Mouse (Mus musculus): ENCODE measurements around the gene Sez6l2. TPM values are rescaled to one million over a fixed set of nuclear protein-coding genes. Genes with fewer than 3 reads are reported as not detected.
A peak's percentile ranks its signal among the peaks of the same experiment; 100 is the strongest.

Sez6l2 gene
- polyA plus RNA-seq, 1 experiment from 2014 or later = 0.68 TPM

DNA sequence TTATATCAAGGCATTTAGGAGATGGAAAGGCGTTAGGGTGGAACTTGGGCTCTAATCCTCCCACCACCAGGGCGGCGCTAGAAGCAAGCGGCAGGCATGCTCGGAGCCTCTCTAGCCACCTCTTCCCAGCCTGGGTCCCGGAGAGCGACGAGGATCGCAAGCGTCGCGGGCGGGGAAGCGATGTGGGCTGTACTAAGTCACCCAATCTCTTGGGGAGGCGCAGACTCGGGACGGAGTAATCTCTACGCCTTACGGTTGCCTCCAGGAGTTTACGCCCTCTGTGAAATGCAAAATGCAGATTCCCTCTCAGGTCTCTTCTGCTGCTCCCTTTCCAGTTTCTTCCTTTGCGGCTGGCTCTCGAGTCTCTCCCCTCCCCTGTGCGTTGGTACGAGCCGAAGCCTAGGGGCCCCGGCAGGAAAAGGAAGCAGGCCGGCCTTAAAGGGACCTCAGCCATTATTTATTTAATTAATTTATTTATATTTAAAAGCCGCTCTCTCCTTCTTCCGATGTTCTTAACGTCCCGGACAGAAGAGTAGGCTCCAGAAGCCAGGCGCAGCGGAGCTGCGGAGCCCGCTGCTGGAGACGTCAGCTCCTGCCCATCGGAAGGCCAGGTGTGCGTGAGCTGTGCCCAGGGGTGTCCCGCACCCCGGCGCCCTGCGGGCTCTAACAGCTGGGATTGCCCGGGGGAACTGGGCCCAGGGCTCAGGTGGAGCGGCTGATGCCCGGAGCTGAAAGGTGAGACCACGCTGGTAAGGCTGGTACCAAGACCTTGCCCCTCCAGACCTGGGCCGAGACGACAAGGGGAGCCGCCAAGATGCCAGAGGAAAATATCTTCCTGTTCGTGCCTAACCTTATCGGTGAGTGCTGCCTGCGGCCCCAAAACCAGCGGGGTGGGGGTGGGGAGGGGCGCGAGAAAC is 25.8 kb downstream of the Sez6l2 start, which contains the start of gene Cdiptos:
Gene Cdiptos, minus strand, starts transcription at position 149 of the 917 bp plus-strand sequence.
- TF ChIP-seq CTCF (IDR thresholded peaks at IDR 0.05; ENCODE audit: low read depth) = peak; percentile 98
- Histone ChIP-seq H3K27me3 (ENCODE audit: insufficient read depth, low read length) (no peaks in the 10 kb centered on the region), H3K4me3 (ENCODE audit: low read depth, low read length) (peak within 1 kb of the TSS; percentile 94), H3K9ac (peak within 1 kb of the TSS; percentile 97), H3K9me3 (ENCODE audit: low read depth, low read length) (no peaks in the 10 kb centered on the region), H3K36me3 (ENCODE audit: insufficient read depth) (peaks cover 28% of the 10 kb centered on the region), H3K4me1 (ENCODE audit: insufficient read depth) (no peaks in the 10 kb centered on the region), H3K27ac (ENCODE audit: low read depth) (peak within 1 kb of the TSS; percentile 97), H3K4me2 (peak within 1 kb of the TSS; percentile 67)
- peak; percentile 98 for DNase-seq
- ATAC-seq (ENCODE audit: insufficient read depth) = peak; percentile 98
- WGBS = under 1% methylated on average over 55 of the region's 55 CpGs

DNA sequence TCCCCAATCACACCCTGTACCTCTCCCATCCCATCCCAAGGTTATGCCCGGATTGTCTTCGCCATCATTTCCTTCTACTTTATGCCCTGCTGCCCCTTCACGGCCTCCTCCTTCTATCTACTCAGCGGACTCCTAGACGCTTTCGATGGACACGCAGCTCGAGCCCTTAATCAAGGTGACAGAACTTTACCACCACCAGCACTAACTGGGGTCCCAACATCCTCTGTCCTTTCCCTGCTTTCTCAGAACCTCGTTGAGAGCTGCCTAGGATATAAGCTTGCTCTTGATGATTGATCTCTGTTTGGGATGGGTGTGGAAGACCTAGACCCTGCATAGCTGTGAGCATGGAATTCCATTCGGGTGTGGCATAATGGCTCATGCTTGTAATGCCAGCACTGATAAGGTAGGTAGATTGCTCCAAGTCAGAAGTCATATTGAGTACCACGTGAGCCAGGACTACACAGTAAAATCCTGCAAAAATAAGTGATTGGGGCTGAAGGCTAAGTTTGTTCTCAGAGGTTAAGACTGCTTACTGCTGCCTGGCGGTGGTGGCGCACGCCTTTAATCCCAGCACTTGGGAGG is 26.6 kb downstream of the Sez6l2 start:
- Histone ChIP-seq H3K36me3 (ENCODE audit: insufficient read depth) (peaks cover 28% of the 10 kb centered on the region), H3K27ac (ENCODE audit: low read depth) (no peak overlapping the region), H3K4me1 (ENCODE audit: insufficient read depth) (no peaks in the 10 kb centered on the region), H3K4me2 (peak overlapping the region; percentile 67), H3K4me3 (ENCODE audit: low read depth, low read length) (peak overlapping the region; percentile 94), H3K9me3 (ENCODE audit: low read depth, low read length) (no peaks in the 10 kb centered on the region), H3K9ac (peak overlapping the region; percentile 97), H3K27me3 (ENCODE audit: insufficient read depth, low read length) (no peaks in the 10 kb centered on the region)
- 20% methylated on average over 14 of the region's 14 CpGs for WGBS
- ATAC-seq (ENCODE audit: insufficient read depth) (peak; percentile 1; the same call in 1 of the 2 replicates), DNase-seq (no peak)
- TF ChIP-seq CTCF (IDR thresholded peaks at IDR 0.05; ENCODE audit: low read depth) = no peak

DNA sequence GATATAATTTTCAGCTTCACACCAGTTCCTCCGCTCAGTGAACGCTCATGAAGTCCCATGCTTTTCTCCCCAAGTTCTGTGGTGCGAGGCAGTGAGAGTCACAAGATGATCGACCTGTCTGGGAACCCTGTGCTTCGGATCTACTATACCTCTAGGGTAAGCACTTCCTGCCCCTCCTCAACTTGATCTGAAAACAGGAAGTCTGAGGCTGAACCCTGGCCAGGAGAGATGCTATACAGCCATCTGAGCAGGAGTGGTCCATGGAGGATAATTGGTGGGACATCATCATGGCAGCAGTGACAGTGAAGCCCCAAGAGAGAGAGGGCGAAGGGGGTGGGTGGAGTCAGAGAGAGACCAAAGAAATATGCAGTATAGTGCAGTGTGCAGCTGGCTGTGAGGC is 28.5 kb downstream of the Sez6l2 start:
- no peak for ATAC-seq (ENCODE audit: insufficient read depth)
- 86% methylated on average over 6 of the region's 6 CpGs for WGBS
- Histone ChIP-seq H3K27ac (ENCODE audit: low read depth) (no peak overlapping the region), H3K27me3 (ENCODE audit: insufficient read depth, low read length) (no peaks in the 10 kb centered on the region), H3K4me2 (no peak overlapping the region), H3K9me3 (ENCODE audit: low read depth, low read length) (no peaks in the 10 kb centered on the region), H3K4me3 (ENCODE audit: low read depth, low read length) (no peak overlapping the region), H3K9ac (no peak overlapping the region), H3K4me1 (ENCODE audit: insufficient read depth) (no peaks in the 10 kb centered on the region), H3K36me3 (ENCODE audit: insufficient read depth) (peaks cover 28% of the 10 kb centered on the region)
- no peak for TF ChIP-seq CTCF (IDR thresholded peaks at IDR 0.05; ENCODE audit: low read depth)
- no peak for DNase-seq

DNA sequence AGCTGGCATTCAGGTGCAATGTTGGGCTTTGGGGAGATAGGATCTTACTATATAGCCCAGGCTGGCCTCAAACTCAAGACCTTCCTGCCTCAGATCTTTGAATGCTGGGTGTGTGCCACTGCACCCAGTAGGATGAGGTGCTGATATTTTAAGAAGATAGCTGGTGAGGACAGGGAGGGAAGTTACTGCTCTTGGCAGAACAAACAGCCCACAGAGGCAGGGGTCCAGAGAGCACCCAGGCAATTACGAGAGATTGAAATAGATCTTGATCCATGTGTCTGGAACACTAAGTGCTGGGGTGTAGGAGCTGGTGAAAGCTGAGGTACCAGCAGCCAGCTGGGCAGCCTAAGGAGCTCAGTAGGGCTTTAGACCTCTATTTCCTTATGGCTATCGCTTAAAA is 31.2 kb downstream of the Sez6l2 start:
- no peak for ATAC-seq (ENCODE audit: insufficient read depth)

DNA sequence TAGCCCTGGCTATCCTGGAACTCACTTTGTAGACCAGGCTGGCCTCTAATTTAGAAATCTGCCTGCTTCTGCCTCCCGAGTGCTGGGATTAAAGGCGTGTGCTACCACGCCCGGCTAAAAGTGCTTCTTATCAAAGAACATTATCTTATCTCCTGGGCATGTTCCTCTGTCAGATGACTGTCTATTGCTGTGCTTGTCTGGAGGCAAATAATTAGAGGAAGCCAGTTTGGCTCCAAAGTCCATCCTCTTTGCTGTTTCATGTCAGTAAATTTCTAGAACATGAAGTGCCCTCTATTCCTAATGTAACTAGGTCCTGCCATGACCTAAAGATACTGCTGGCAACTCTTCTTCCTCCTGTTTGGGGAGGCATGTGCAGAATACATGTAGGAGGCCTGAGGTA is 31.7 kb downstream of the Sez6l2 start:
- H3K27me3 ChIP-seq (ENCODE audit: insufficient read depth, low read length) = no peaks in the 10 kb centered on the region
- no peak overlapping the region for H3K27ac ChIP-seq (ENCODE audit: low read depth)
- no peak overlapping the region for H3K4me2 ChIP-seq
- no peak for TF ChIP-seq CTCF (IDR thresholded peaks at IDR 0.05; ENCODE audit: low read depth)
- ATAC-seq (ENCODE audit: insufficient read depth) = no peak
- DNase-seq = no peak
- H3K4me1 ChIP-seq (ENCODE audit: insufficient read depth) = no peaks in the 10 kb centered on the region
- 66% methylated on average over 4 of the region's 4 CpGs for WGBS
- no peaks in the 10 kb centered on the region for H3K9me3 ChIP-seq (ENCODE audit: low read depth, low read length)
- H3K9ac ChIP-seq = no peak overlapping the region
- peaks cover 28% of the 10 kb centered on the region for H3K36me3 ChIP-seq (ENCODE audit: insufficient read depth)
- H3K4me3 ChIP-seq (ENCODE audit: low read depth, low read length) = no peak overlapping the region

More for the DNA sequence above, 31.2 kb downstream of the Sez6l2 start:
- Histone ChIP-seq H3K4me2 (no peak overlapping the region), H3K36me3 (ENCODE audit: insufficient read depth) (peaks cover 28% of the 10 kb centered on the region), H3K9me3 (ENCODE audit: low read depth, low read length) (no peaks in the 10 kb centered on the region), H3K4me1 (ENCODE audit: insufficient read depth) (no peaks in the 10 kb centered on the region), H3K4me3 (ENCODE audit: low read depth, low read length) (no peak overlapping the region), H3K27ac (ENCODE audit: low read depth) (no peak overlapping the region), H3K27me3 (ENCODE audit: insufficient read depth, low read length) (no peaks in the 10 kb centered on the region), H3K9ac (no peak overlapping the region)
- DNase-seq = no peak
- TF ChIP-seq CTCF (IDR thresholded peaks at IDR 0.05; ENCODE audit: low read depth) = no peak
- 81% methylated on average over 2 of the region's 2 CpGs for WGBS

DNA sequence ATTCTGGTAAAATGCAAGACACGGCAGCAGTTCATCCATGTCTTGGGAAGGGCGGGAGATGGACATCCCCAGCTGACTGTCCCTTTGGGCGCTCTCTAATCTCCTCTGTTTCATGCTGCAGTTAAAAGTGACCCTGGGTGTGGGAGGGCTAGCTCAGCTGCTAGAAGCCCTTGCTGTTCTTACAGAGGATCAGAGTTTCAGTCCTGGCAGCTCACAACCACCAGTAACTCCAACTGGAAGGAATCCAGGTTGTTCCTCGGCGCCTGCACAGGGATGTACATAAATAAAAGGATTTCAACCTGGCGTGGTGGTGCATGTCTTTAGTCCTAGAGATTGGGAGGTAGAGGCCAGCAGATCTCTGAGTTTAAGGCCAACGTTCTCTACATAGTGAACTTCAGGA is 32.8 kb downstream of the Sez6l2 start:
- no peak for TF ChIP-seq CTCF (IDR thresholded peaks at IDR 0.05; ENCODE audit: low read depth)
- no peak overlapping the region for H3K27ac ChIP-seq (ENCODE audit: low read depth)
- no peak overlapping the region for H3K9ac ChIP-seq
- no peaks in the 10 kb centered on the region for H3K4me1 ChIP-seq (ENCODE audit: insufficient read depth)
- 72% methylated on average over 7 of the region's 7 CpGs for WGBS
- ATAC-seq (ENCODE audit: insufficient read depth) (no peak), DNase-seq (no peak)
- peaks cover 26% of the 10 kb centered on the region for H3K36me3 ChIP-seq (ENCODE audit: insufficient read depth)
- H3K4me2 ChIP-seq = no peak overlapping the region
- no peaks in the 10 kb centered on the region for H3K9me3 ChIP-seq (ENCODE audit: low read depth, low read length)
- H3K27me3 ChIP-seq (ENCODE audit: insufficient read depth, low read length) = no peaks in the 10 kb centered on the region
- H3K4me3 ChIP-seq (ENCODE audit: low read depth, low read length) = no peak overlapping the region
